Mouse (Mus musculus) midbrain, embryonic 16.5 days (tissue): ENCODE measurements around the gene Rnf111. TPM values are rescaled to one million over a fixed set of nuclear protein-coding genes. Genes with fewer than 3 reads are reported as not detected.

Experiments used
- ATAC-seq: fragments of 200-750 bp; cut with Nextera tagmentation; 2 replicates; pipeline ENCODE4 v1.8.0; 2017; ENCODE audit warnings: moderate TSS enrichment
- H3K27ac ChIP-seq: fragments of 300-500 bp; sonication (generic); 2 replicates; pipeline ENCODE4 v1.5.1; 2014; ENCODE audit warnings: mild to moderate bottlenecking, low read length, mixed read lengths
- H3K27me3 ChIP-seq: fragments of 300-500 bp; sonication (generic); 2 replicates; pipeline ENCODE4 v1.6.1; 2014; ENCODE audit warnings: low read depth, low read length, mixed read lengths; ENCODE audit not compliant: control insufficient read depth, insufficient read depth
- H3K36me3 ChIP-seq: fragments of 300-500 bp; sonication (generic); 2 replicates; pipeline ENCODE4 v1.6.1; 2014; ENCODE audit warnings: mild to moderate bottlenecking, low read length, moderate library complexity, mixed read lengths; ENCODE audit not compliant: control insufficient read depth, insufficient read depth
- H3K4me1 ChIP-seq: fragments of 300-500 bp; sonication (generic); 2 replicates; pipeline ENCODE4 v1.6.1; 2014; ENCODE audit warnings: mild to moderate bottlenecking, low read length, mixed read lengths; ENCODE audit not compliant: control insufficient read depth, insufficient read depth
- H3K4me2 ChIP-seq: fragments of 300-500 bp; sonication (generic); 2 replicates; pipeline ENCODE4 v1.6.1; 2014; ENCODE audit warnings: mild to moderate bottlenecking, low read length, mixed read lengths
- H3K4me3 ChIP-seq: fragments of 300-500 bp; sonication (generic); 2 replicates; pipeline ENCODE4 v1.5.1; 2014; ENCODE audit warnings: low read depth, mild to moderate bottlenecking, low read length, moderate library complexity, mixed read lengths
- H3K9ac ChIP-seq: fragments of 300-500 bp; sonication (generic); 2 replicates; pipeline ENCODE4 v1.6.1; 2014; ENCODE audit warnings: low read depth, low read length, mixed read lengths
- H3K9me3 ChIP-seq: fragments of 300-500 bp; sonication (generic); replicated peaks from 2 replicates; pipeline ENCODE4 v1.6.1; 2014; ENCODE audit warnings: mild to moderate bottlenecking, low read length, mixed read lengths; ENCODE audit not compliant: control insufficient read depth, poor library complexity, severe bottlenecking
- WGBS: fragments of 180-500 bp; shearing (Covaris S2); extraction: QIAGEN DNeasy Blood & Tissue Kit; methylation state at CpG from one replicate; pipeline ENCODE4 v1.1.7; 2014; 5-methylcytosine and 5-hydroxymethylcytosine counted together
- polyA plus RNA-seq: library from polyadenylated mRNA; unstranded; fragments of >200 nt; fragmentation: Nextera tagmentation; extraction: Ambion mirVana; gene quantifications from 2 replicates; pipeline ENCODE4 v1.2.1, GENCODE M21; 2015

The Rnf111 gene
- polyA plus RNA-seq, 1 experiment from 2014 or later: 28.9 TPM

- Histone ChIP-seq H3K27ac (no peak overlapping the region), H3K4me3 (no peak overlapping the region), H3K4me1 (peaks cover 16% of the 10 kb centered on the region), H3K36me3 (no peaks in the 10 kb centered on the region), H3K9ac (no peak overlapping the region), H3K4me2 (no peak overlapping the region), H3K9me3 (no peaks in the 10 kb centered on the region), H3K27me3 (no peaks in the 10 kb centered on the region)
- 78% methylated on average over 2 of the region's 2 CpGs for WGBS
- no peak for ATAC-seq
Observed at GRCm38 (mm10) chr9:70506186-70506585, 2.7 kb upstream of the Rnf111 start.

GRCm38 (mm10) chr9:70503015-70503603 is 416 bp downstream of the Rnf111 start:
- peak overlapping the region; percentile 80 for H3K4me3 ChIP-seq
- peak; percentile 90 for ATAC-seq
- H3K9me3 ChIP-seq: no peaks in the 10 kb centered on the region
- H3K4me1 ChIP-seq: peaks cover 16% of the 10 kb centered on the region
- H3K9ac ChIP-seq: peak overlapping the region; percentile 75
- no peaks in the 10 kb centered on the region for H3K36me3 ChIP-seq
- H3K4me2 ChIP-seq: peak overlapping the region; percentile 62
- no peaks in the 10 kb centered on the region for H3K27me3 ChIP-seq
- WGBS: 0% methylated on average over 39 of the region's 70 CpGs
- H3K27ac ChIP-seq: peak overlapping the region; percentile 97

- Histone ChIP-seq H3K9me3 (no peaks in the 10 kb centered on the region), H3K9ac (peak overlapping the region; percentile 75), H3K36me3 (no peaks in the 10 kb centered on the region), H3K27me3 (no peaks in the 10 kb centered on the region), H3K4me1 (peaks cover 16% of the 10 kb centered on the region), H3K27ac (peak overlapping the region; percentile 97), H3K4me2 (peak overlapping the region; percentile 62), H3K4me3 (peak overlapping the region; percentile 80)
- WGBS: 35% methylated on average over 10 of the region's 10 CpGs
- no peak for ATAC-seq
Observed at GRCm38 (mm10) chr9:70502284-70503014, 1.1 kb downstream of the Rnf111 start.

GRCm38 (mm10) chr9:70496990-70497389 is 6.5 kb downstream of the Rnf111 start:
- H3K9me3 ChIP-seq: no peaks in the 10 kb centered on the region
- no peak overlapping the region for H3K27ac ChIP-seq
- peaks cover 7% of the 10 kb centered on the region for H3K4me1 ChIP-seq
- H3K36me3 ChIP-seq: no peaks in the 10 kb centered on the region
- H3K27me3 ChIP-seq: no peaks in the 10 kb centered on the region
- H3K4me3 ChIP-seq: no peak overlapping the region
- H3K9ac ChIP-seq: no peak overlapping the region
- H3K4me2 ChIP-seq: no peak overlapping the region
- no peak for ATAC-seq

GRCm38 (mm10) chr9:70493038-70493437 is 10.5 kb downstream of the Rnf111 start:
- H3K27ac ChIP-seq: no peak overlapping the region
- no peak for ATAC-seq
- no peaks in the 10 kb centered on the region for H3K4me1 ChIP-seq
- H3K4me3 ChIP-seq: no peak overlapping the region
- no peaks in the 10 kb centered on the region for H3K9me3 ChIP-seq
- H3K27me3 ChIP-seq: no peaks in the 10 kb centered on the region
- no peak overlapping the region for H3K4me2 ChIP-seq
- 96% methylated on average over 2 of the region's 2 CpGs for WGBS
- no peaks in the 10 kb centered on the region for H3K36me3 ChIP-seq
- H3K9ac ChIP-seq: no peak overlapping the region

- no peaks in the 10 kb centered on the region for H3K27me3 ChIP-seq
- H3K9ac ChIP-seq: no peak overlapping the region
- H3K27ac ChIP-seq: no peak overlapping the region
- no peaks in the 10 kb centered on the region for H3K36me3 ChIP-seq
- H3K4me2 ChIP-seq: no peak overlapping the region
- H3K9me3 ChIP-seq: no peaks in the 10 kb centered on the region
- ATAC-seq: no peak
- 92% methylated on average over 1 of the region's 1 CpGs for WGBS
- H3K4me1 ChIP-seq: no peaks in the 10 kb centered on the region
- no peak overlapping the region for H3K4me3 ChIP-seq
Observed at GRCm38 (mm10) chr9:70491176-70491575, 12.3 kb downstream of the Rnf111 start.

- Histone ChIP-seq H3K27ac (no peak overlapping the region), H3K9ac (no peak overlapping the region), H3K4me1 (no peaks in the 10 kb centered on the region), H3K9me3 (no peaks in the 10 kb centered on the region), H3K36me3 (0 out of 2 replicates have a peak, but pooled peaks cover 4% of the 10 kb centered on the region), H3K4me3 (no peak overlapping the region), H3K27me3 (no peaks in the 10 kb centered on the region), H3K4me2 (no peak overlapping the region)
- 76% methylated on average over 2 of the region's 2 CpGs for WGBS
- no peak for ATAC-seq
Observed at GRCm38 (mm10) chr9:70487401-70487800, 16.1 kb downstream of the Rnf111 start.

GRCm38 (mm10) chr9:70485840-70486239 is 17.7 kb downstream of the Rnf111 start:
- no peaks in the 10 kb centered on the region for H3K4me1 ChIP-seq
- no peak overlapping the region for H3K9ac ChIP-seq
- 81% methylated on average over 1 of the region's 1 CpGs for WGBS
- no peaks in the 10 kb centered on the region for H3K9me3 ChIP-seq
- no peak overlapping the region for H3K4me3 ChIP-seq
- H3K27me3 ChIP-seq: no peaks in the 10 kb centered on the region
- H3K27ac ChIP-seq: no peak overlapping the region
- 0 out of 2 replicates have a peak, but pooled peaks cover 4% of the 10 kb centered on the region for H3K36me3 ChIP-seq
- H3K4me2 ChIP-seq: no peak overlapping the region
- no peak for ATAC-seq

- WGBS: 97% methylated on average over 5 of the region's 5 CpGs
- Histone ChIP-seq H3K9ac (no peak overlapping the region), H3K9me3 (no peaks in the 10 kb centered on the region), H3K4me3 (no peak overlapping the region), H3K4me2 (no peak overlapping the region), H3K27ac (no peak overlapping the region), H3K27me3 (no peaks in the 10 kb centered on the region), H3K36me3 (0 out of 2 replicates have a peak, but pooled peaks cover 4% of the 10 kb centered on the region), H3K4me1 (no peaks in the 10 kb centered on the region)
- ATAC-seq: no peak
Observed at GRCm38 (mm10) chr9:70483495-70483894, 20.0 kb downstream of the Rnf111 start.
